Mouse (Mus musculus) heart, embryonic 14.5 days (tissue): ENCODE results near the gene Tmem150c. TPM values are rescaled to one million over a fixed set of nuclear protein-coding genes. Genes with fewer than 3 reads are reported as not detected.

Experiments
- ATAC-seq: fragments of 200-750 bp; cut with Nextera tagmentation; 2 replicates; pipeline ENCODE4 v1.8.0; 2017; ENCODE audit warnings: low read depth, moderate TSS enrichment; ENCODE audit not compliant: insufficient number of reproducible peaks, insufficient read depth, low FRiP score
- H3K27ac ChIP-seq, 2 experiments: fragments of 200-500 bp in 1 of 2; fragments of 300-500 bp in 1 of 2; sonication (generic) in 1 of 2; replicated peaks in 1 of 2; 2 replicates each; pipeline ENCODE4 v1.5.1; 2012 to 2014; ENCODE audit warnings: low read depth in 2 of 2, low read length in 2 of 2, control low read depth in 1 of 2, mild to moderate bottlenecking in 1 of 2, mixed read lengths in 1 of 2; ENCODE audit not compliant: control insufficient read depth in 1 of 2, insufficient read depth in 1 of 2
- H3K27me3 ChIP-seq: fragments of 300-500 bp; sonication (generic); 2 replicates; pipeline ENCODE4 v1.6.1; 2014; ENCODE audit warnings: mild to moderate bottlenecking, low read length, control low read depth; ENCODE audit not compliant: control insufficient read depth, insufficient read depth
- H3K36me3 ChIP-seq: fragments of 300-500 bp; sonication (generic); 2 replicates; pipeline ENCODE4 v1.6.1; 2014; ENCODE audit warnings: mild to moderate bottlenecking, control low read depth, low read length, mixed read lengths; ENCODE audit not compliant: control insufficient read depth, insufficient read depth
- H3K4me1 ChIP-seq, 2 experiments: fragments of 200-500 bp in 1 of 2; fragments of 300-500 bp in 1 of 2; sonication (generic) in 1 of 2; 2 replicates each; pipeline ENCODE4 v1.6.1; 2012 to 2014; ENCODE audit warnings: low read length in 2 of 2, control low read depth in 1 of 2, mixed read lengths in 1 of 2; ENCODE audit not compliant: control insufficient read depth in 2 of 2, insufficient read depth in 2 of 2
- H3K4me2 ChIP-seq: fragments of 300-500 bp; sonication (generic); 2 replicates; pipeline ENCODE4 v1.6.1; 2014; ENCODE audit warnings: mild to moderate bottlenecking, low read length
- H3K4me3 ChIP-seq, 2 experiments: fragments of 200-500 bp in 1 of 2; fragments of 300-500 bp in 1 of 2; sonication (generic) in 1 of 2; 2 replicates each; pipeline ENCODE4 v1.5.1; 2012 to 2014; ENCODE audit warnings: low read length in 2 of 2, mild to moderate bottlenecking in 2 of 2, control low read depth in 1 of 2, low read depth in 1 of 2, moderate library complexity in 1 of 2; ENCODE audit not compliant: control insufficient read depth in 1 of 2, insufficient read depth in 1 of 2
- H3K9ac ChIP-seq: fragments of 300-500 bp; sonication (generic); 2 replicates; pipeline ENCODE4 v1.6.1; 2014; ENCODE audit warnings: mild to moderate bottlenecking, low read length
- H3K9me3 ChIP-seq: fragments of 300-500 bp; sonication (generic); 2 replicates; pipeline ENCODE4 v1.6.1; 2016; ENCODE audit warnings: low read length, control low read depth; ENCODE audit not compliant: control insufficient read depth
- WGBS: fragments of 180-500 bp; shearing (Covaris S2); extraction: QIAGEN DNeasy Blood & Tissue Kit; methylation state at CpG from one replicate; pipeline ENCODE4 v1.1.7; 2014; 5-methylcytosine and 5-hydroxymethylcytosine counted together
- polyA plus RNA-seq: library from polyadenylated mRNA; unstranded; fragments of >200 nt; fragmentation: Nextera tagmentation; extraction: Ambion mirVana; gene quantifications from 2 replicates; pipeline ENCODE4 v1.2.1, GENCODE M21; 2014

Gene Tmem150c
- polyA plus RNA-seq, 1 experiment from 2014 or later, result 1.2 TPM

DNA sequence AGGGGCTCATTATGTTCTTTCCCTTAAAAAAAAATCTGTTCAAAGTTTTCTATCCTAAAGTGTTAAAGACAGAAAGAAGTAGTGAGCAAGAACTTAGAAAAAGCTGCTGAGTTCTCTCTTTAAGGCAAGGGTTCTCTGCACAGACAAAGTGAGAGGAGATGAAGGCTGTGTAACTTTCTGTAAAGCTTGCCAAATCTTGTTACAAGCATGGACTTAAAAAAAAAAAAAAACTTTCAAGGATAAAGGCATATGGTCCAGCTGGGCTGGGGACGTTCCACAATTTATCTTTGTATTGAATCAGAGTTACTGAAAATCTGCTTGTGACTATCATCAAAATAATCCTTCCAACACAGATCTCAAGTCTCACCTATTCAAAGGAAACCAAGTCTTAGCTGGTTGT, 21.4 kb upstream of the Tmem150c start:
- 70% methylated on average over 1 of the region's 1 CpGs for WGBS
- H3K4me3 ChIP-seq, result no peak overlapping the region
- H3K9me3 ChIP-seq, result no peaks in the 10 kb centered on the region
- peaks cover 2 to 3% of the 10 kb centered on the region in 2 experiments; a peak in 1 of 4 replicates for H3K4me1 ChIP-seq
- ATAC-seq, result no peak
- no peak overlapping the region for H3K27ac ChIP-seq
- no peak overlapping the region for H3K9ac ChIP-seq
- H3K27me3 ChIP-seq, result no peaks in the 10 kb centered on the region
- H3K4me2 ChIP-seq, result no peak overlapping the region
- no peaks in the 10 kb centered on the region for H3K36me3 ChIP-seq

DNA sequence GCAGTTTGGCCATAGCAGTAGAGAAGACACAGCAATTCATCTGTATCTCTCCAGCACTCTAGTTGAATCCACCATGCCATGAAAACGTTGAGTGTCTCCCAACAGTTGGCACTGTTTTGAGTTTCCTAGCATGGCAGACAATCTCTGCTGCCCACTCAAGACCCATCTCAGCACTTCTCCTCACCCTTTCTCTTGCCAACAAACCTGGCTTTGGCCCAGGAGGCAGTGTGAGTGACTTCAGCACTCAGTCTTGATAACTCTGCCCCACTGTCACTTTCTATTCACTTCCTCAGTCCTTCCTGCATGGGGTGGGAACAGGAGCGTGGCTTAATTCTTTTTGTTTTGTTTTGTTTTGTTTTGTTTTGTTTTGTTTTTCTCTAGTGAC, 19.2 kb upstream of the Tmem150c start:
- no peaks in the 10 kb centered on the region for H3K9me3 ChIP-seq

GRCm38 (mm10) chr5:100178122-100178780, 18.6 kb upstream of the Tmem150c start:
- Histone ChIP-seq H3K36me3 (no peaks in the 10 kb centered on the region), H3K4me2 (no peak overlapping the region), H3K9ac (no peak overlapping the region), H3K27me3 (no peaks in the 10 kb centered on the region), H3K27ac (no peak overlapping the region), H3K4me3 (no peak overlapping the region), H3K9me3 (no peaks in the 10 kb centered on the region), H3K4me1 (no peaks in the 10 kb centered on the region)
- ATAC-seq, result no peak
- WGBS, result 86% methylated on average over 4 of the region's 4 CpGs

More for the DNA sequence above, 19.2 kb upstream of the Tmem150c start:
- Histone ChIP-seq H3K27ac (no peak overlapping the region), H3K4me2 (no peak overlapping the region), H3K4me3 (no peak overlapping the region), H3K36me3 (no peaks in the 10 kb centered on the region), H3K9ac (no peak overlapping the region), H3K27me3 (no peaks in the 10 kb centered on the region), H3K4me1 (no peaks in the 10 kb centered on the region)
- ATAC-seq, result no peak
- 47% methylated on average over 2 of the region's 2 CpGs for WGBS

GRCm38 (mm10) chr5:100177547-100177946, 17.9 kb upstream of the Tmem150c start:
- H3K27me3 ChIP-seq, result no peaks in the 10 kb centered on the region
- no peaks in the 10 kb centered on the region for H3K36me3 ChIP-seq
- no peak overlapping the region for H3K9ac ChIP-seq
- ATAC-seq, result no peak
- no peaks in the 10 kb centered on the region for H3K9me3 ChIP-seq
- WGBS, result 55% methylated on average over 3 of the region's 5 CpGs
- H3K4me3 ChIP-seq, result no peak overlapping the region
- H3K4me2 ChIP-seq, result no peak overlapping the region
- no peaks in the 10 kb centered on the region for H3K4me1 ChIP-seq
- H3K27ac ChIP-seq, result no peak overlapping the region

- H3K27me3 ChIP-seq, result no peaks in the 10 kb centered on the region
- WGBS, result 79% methylated on average over 5 of the region's 5 CpGs
- no peak overlapping the region for H3K27ac ChIP-seq
Observed at GRCm38 (mm10) chr5:100176096-100176495, 16.5 kb upstream of the Tmem150c start.

DNA sequence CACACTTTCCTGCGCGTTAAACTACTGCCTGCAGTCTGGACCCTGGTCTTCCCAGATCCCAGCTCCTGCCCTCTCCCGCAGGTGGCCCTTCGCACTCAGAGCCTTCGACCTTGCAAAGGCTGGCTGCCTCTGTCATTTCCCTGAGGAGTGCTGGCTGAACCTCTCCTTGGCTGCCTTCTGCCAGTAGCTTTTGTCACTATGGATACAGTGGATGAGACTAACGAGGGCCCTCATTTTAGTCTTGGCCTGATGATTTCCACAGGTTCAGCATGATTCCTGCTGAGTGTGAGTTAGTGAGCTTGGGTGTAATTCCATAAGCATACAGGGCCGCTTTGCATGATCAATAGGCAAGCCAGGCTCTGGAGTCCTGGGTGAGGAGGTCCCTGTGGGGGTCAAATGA, 16.0 kb upstream of the Tmem150c start:
- no peak overlapping the region for H3K27ac ChIP-seq
- no peaks in the 10 kb centered on the region for H3K4me1 ChIP-seq
- H3K27me3 ChIP-seq, result no peaks in the 10 kb centered on the region
- no peak overlapping the region for H3K9ac ChIP-seq
- no peak for ATAC-seq
- H3K9me3 ChIP-seq, result no peaks in the 10 kb centered on the region
- H3K36me3 ChIP-seq, result no peaks in the 10 kb centered on the region
- H3K4me3 ChIP-seq, result no peak overlapping the region
- 72% methylated on average over 7 of the region's 7 CpGs for WGBS
- no peak overlapping the region for H3K4me2 ChIP-seq

More at GRCm38 (mm10) chr5:100176096-100176495, 16.5 kb upstream of the Tmem150c start:
- no peaks in the 10 kb centered on the region for H3K9me3 ChIP-seq
- no peak overlapping the region for H3K4me3 ChIP-seq
- no peak for ATAC-seq
- H3K4me1 ChIP-seq, result no peaks in the 10 kb centered on the region
- H3K9ac ChIP-seq, result no peak overlapping the region
- no peak overlapping the region for H3K4me2 ChIP-seq
- no peaks in the 10 kb centered on the region for H3K36me3 ChIP-seq

GRCm38 (mm10) chr5:100172104-100172503, 12.5 kb upstream of the Tmem150c start:
- 75% methylated on average over 4 of the region's 4 CpGs for WGBS
- no peaks in the 10 kb centered on the region for H3K36me3 ChIP-seq
- H3K27ac ChIP-seq, result no peak overlapping the region
- ATAC-seq, result no peak
- no peak overlapping the region for H3K4me2 ChIP-seq
- no peak overlapping the region for H3K9ac ChIP-seq
- peaks cover under 1% of the 10 kb centered on the region; the same call in 1 of the 2 replicates for H3K27me3 ChIP-seq
- H3K4me3 ChIP-seq, result no peak overlapping the region
- no peaks in the 10 kb centered on the region for H3K9me3 ChIP-seq
- no peaks in the 10 kb centered on the region for H3K4me1 ChIP-seq
